Mouse (Mus musculus): Measurements from ENCODE around the gene Erc1.
"Not testable (repeated sequence)": the region's sequence is repeated elsewhere in the genome, so short reads cannot be mapped to it uniquely, and the experiment has no call there.

The Erc1 gene

GRCm38 (mm10) chr6:119704899-119705298 lies 143.1 kb downstream of the Erc1 start:
- DNase-seq = no peak

GRCm38 (mm10) chr6:119692754-119693153 lies 155.2 kb downstream of the Erc1 start:
- DNase-seq = no peak

- no peak for DNase-seq
Measured at GRCm38 (mm10) chr6:119686470-119686869, 161.5 kb downstream of the Erc1 start.

GRCm38 (mm10) chr6:119680746-119681145 lies 167.2 kb downstream of the Erc1 start:
- DNase-seq = no peak

- no peak for DNase-seq
Measured at GRCm38 (mm10) chr6:119674811-119675209, 173.2 kb downstream of the Erc1 start.

- no peak for DNase-seq
Measured at GRCm38 (mm10) chr6:119674201-119674810, 173.7 kb downstream of the Erc1 start.

GRCm38 (mm10) chr6:119669746-119670145 lies 178.2 kb downstream of the Erc1 start:
- no peak for DNase-seq

- DNase-seq = no peak
Measured at GRCm38 (mm10) chr6:119662936-119663335, 185.0 kb downstream of the Erc1 start.

- DNase-seq = no peak
Measured at GRCm38 (mm10) chr6:119661081-119661493, 186.9 kb downstream of the Erc1 start.

- no peak for DNase-seq
Measured at GRCm38 (mm10) chr6:119658441-119658840, 189.5 kb downstream of the Erc1 start.

- DNase-seq = no peak
Measured at GRCm38 (mm10) chr6:119657418-119658178, 190.4 kb downstream of the Erc1 start.

GRCm38 (mm10) chr6:119654777-119655176 lies 193.2 kb downstream of the Erc1 start:
- DNase-seq = not testable (repeated sequence)

- DNase-seq = no peak
Measured at GRCm38 (mm10) chr6:119643880-119644460, 204.0 kb downstream of the Erc1 start.

GRCm38 (mm10) chr6:119643178-119643728 lies 204.7 kb downstream of the Erc1 start:
- DNase-seq = no peak

GRCm38 (mm10) chr6:119642718-119643117 lies 205.2 kb downstream of the Erc1 start:
- DNase-seq = no peak

- DNase-seq = peak; percentile 19
Measured at GRCm38 (mm10) chr6:119635629-119636028, 212.3 kb downstream of the Erc1 start.

- DNase-seq = no peak
Measured at GRCm38 (mm10) chr6:119630622-119631021, 217.3 kb downstream of the Erc1 start.

- no peak for DNase-seq
Measured at GRCm38 (mm10) chr6:119601379-119601778, 246.6 kb downstream of the Erc1 start.

GRCm38 (mm10) chr6:119595440-119595839 lies 252.5 kb downstream of the Erc1 start:
- no peak for DNase-seq

- no peak for DNase-seq
Measured at GRCm38 (mm10) chr6:119590872-119591271, 257.1 kb downstream of the Erc1 start.

GRCm38 (mm10) chr6:119587897-119588296 lies 260.1 kb downstream of the Erc1 start:
- DNase-seq = no peak

GRCm38 (mm10) chr6:119587454-119587853 lies 260.5 kb downstream of the Erc1 start:
- DNase-seq = no peak

GRCm38 (mm10) chr6:119585652-119586375 lies 262.2 kb downstream of the Erc1 start:
- no peak for DNase-seq

Data from kidney, adult 18-20 months (tissue).